Mouse (Mus musculus) intestine, embryonic 16.5 days (tissue): ENCODE results near the gene Abca5. TPM values are rescaled to one million over a fixed set of nuclear protein-coding genes. Genes with fewer than 3 reads are reported as not detected.

Source experiments
- ATAC-seq: fragments of 200-750 bp; cut with Nextera tagmentation; 2 replicates; pipeline ENCODE4 v1.8.0; 2017; ENCODE audit warnings: moderate TSS enrichment, moderate library complexity
- H3K27ac ChIP-seq: fragments of 300-500 bp; sonication (generic); 2 replicates; pipeline ENCODE4 v1.5.1; 2014; ENCODE audit warnings: mild to moderate bottlenecking, low read length
- H3K27me3 ChIP-seq: fragments of 300-500 bp; sonication (generic); replicated peaks from 2 replicates; pipeline ENCODE4 v1.6.1; 2014; ENCODE audit warnings: low read length, control low read depth, mixed read lengths; ENCODE audit not compliant: control insufficient read depth, insufficient read depth
- H3K36me3 ChIP-seq: fragments of 300-500 bp; sonication (generic); 2 replicates; pipeline ENCODE4 v1.6.1; 2014; ENCODE audit warnings: low read length, control low read depth; ENCODE audit not compliant: control insufficient read depth, insufficient read depth
- H3K4me1 ChIP-seq: fragments of 300-500 bp; sonication (generic); 2 replicates; pipeline ENCODE4 v1.6.1; 2014; ENCODE audit warnings: low read length, control low read depth, mixed read lengths; ENCODE audit not compliant: control insufficient read depth, insufficient read depth
- H3K4me2 ChIP-seq: fragments of 300-500 bp; sonication (generic); 2 replicates; pipeline ENCODE4 v1.6.1; 2014; ENCODE audit warnings: low read depth, low read length, control low read depth
- H3K4me3 ChIP-seq: fragments of 300-500 bp; sonication (generic); 2 replicates; pipeline ENCODE4 v1.5.1; 2014; ENCODE audit warnings: mild to moderate bottlenecking, low read length
- H3K9ac ChIP-seq: fragments of 300-500 bp; sonication (generic); 2 replicates; pipeline ENCODE4 v1.6.1; 2014; ENCODE audit warnings: low read depth, low read length
- H3K9me3 ChIP-seq: fragments of 300-500 bp; sonication (generic); 2 replicates; pipeline ENCODE4 v1.6.1; 2016; ENCODE audit warnings: low read length, control low read depth; ENCODE audit not compliant: control insufficient read depth
- WGBS: fragments of 180-500 bp; shearing (Covaris S2); extraction: QIAGEN DNeasy Blood & Tissue Kit; methylation state at CpG from one replicate; pipeline ENCODE4 v1.1.7; 2014; 5-methylcytosine and 5-hydroxymethylcytosine counted together
- polyA plus RNA-seq: library from polyadenylated mRNA; unstranded; fragments of >200 nt; fragmentation: Nextera tagmentation; extraction: Ambion mirVana; gene quantifications from 2 replicates; pipeline ENCODE4 v1.2.1, GENCODE M21; 2015

Gene Abca5
- 1.9 and 2.7 TPM in 2 replicates for polyA plus RNA-seq

GRCm38 (mm10) chr11:110337289-110338245 is at the start of gene Abca5:
TSS of gene Abca5 (minus strand) at chr11:110337716.
- no peaks in the 10 kb centered on the region for H3K36me3 ChIP-seq
- H3K4me2 ChIP-seq = peak within 1 kb of the TSS; percentile 97
- ATAC-seq = peak; percentile 95
- WGBS = under 1% methylated on average over 92 of the region's 95 CpGs
- H3K27me3 ChIP-seq = peaks cover 2% of the 10 kb centered on the region; the same call in 1 of the 2 replicates
- peak within 1 kb of the TSS; percentile 80 for H3K9ac ChIP-seq
- 0 out of 2 replicates have a peak, but pooled peaks cover 5% of the 10 kb centered on the region for H3K4me1 ChIP-seq
- no peaks in the 10 kb centered on the region for H3K9me3 ChIP-seq
- peak within 1 kb of the TSS; percentile 82 for H3K4me3 ChIP-seq
- H3K27ac ChIP-seq = no peak within 1 kb of the TSS

- WGBS = 85% methylated on average over 2 of the region's 2 CpGs
- Histone ChIP-seq H3K9me3 (no peaks in the 10 kb centered on the region), H3K27ac (no peak overlapping the region), H3K4me1 (0 out of 2 replicates have a peak, but pooled peaks cover 3% of the 10 kb centered on the region), H3K9ac (no peak overlapping the region), H3K36me3 (no peaks in the 10 kb centered on the region), H3K4me2 (no peak overlapping the region), H3K27me3 (no peaks in the 10 kb centered on the region), H3K4me3 (no peak overlapping the region)
- ATAC-seq = no peak
Measured at GRCm38 (mm10) chr11:110385487-110385886, 48.0 kb upstream of the Abca5 start.

GRCm38 (mm10) chr11:110380310-110380668 is 42.8 kb upstream of the Abca5 start:
- Histone ChIP-seq H3K27me3 (no peaks in the 10 kb centered on the region), H3K27ac (peak overlapping the region; percentile 94), H3K9me3 (no peaks in the 10 kb centered on the region; the same call in 1 of the 2 replicates), H3K36me3 (no peaks in the 10 kb centered on the region), H3K9ac (peak overlapping the region; percentile 64; the same call in 1 of the 2 replicates), H3K4me1 (peaks cover 9% of the 10 kb centered on the region; the same call in 1 of the 2 replicates), H3K4me2 (peak overlapping the region; percentile 74), H3K4me3 (peak overlapping the region; percentile 45)
- 13% methylated on average over 15 of the region's 15 CpGs for WGBS
- ATAC-seq = peak; percentile 49

GRCm38 (mm10) chr11:110379661-110380309 is 42.3 kb upstream of the Abca5 start:
- H3K36me3 ChIP-seq = no peaks in the 10 kb centered on the region
- H3K4me3 ChIP-seq = peak overlapping the region; percentile 45
- peak overlapping the region; percentile 94 for H3K27ac ChIP-seq
- H3K4me2 ChIP-seq = peak overlapping the region; percentile 74
- ATAC-seq = peak; percentile 99
- H3K4me1 ChIP-seq = peaks cover 9% of the 10 kb centered on the region; the same call in 1 of the 2 replicates
- H3K27me3 ChIP-seq = no peaks in the 10 kb centered on the region
- no peaks in the 10 kb centered on the region; the same call in 1 of the 2 replicates for H3K9me3 ChIP-seq
- 4% methylated on average over 20 of the region's 20 CpGs for WGBS
- H3K9ac ChIP-seq = peak overlapping the region; percentile 64

DNA sequence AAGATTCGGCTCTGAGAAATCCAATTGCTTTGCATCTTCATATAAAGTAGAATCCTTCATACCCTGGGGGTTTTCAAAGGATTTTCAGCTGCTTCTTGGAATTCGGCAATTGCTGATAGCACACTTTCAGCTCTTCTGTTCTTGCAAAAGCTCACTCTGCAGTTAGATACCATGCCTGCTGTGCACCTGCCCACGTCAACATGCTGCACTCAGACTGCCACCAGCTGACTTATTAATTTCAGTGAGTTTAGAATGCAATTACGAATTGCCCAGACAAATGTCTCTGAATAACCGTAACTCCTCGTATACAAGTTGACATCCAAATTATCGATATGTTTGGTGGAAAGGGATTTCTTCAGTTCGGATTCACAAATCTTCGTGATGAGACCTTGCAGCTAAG is 36.5 kb upstream of the Abca5 start:
- ATAC-seq = no peak
- Histone ChIP-seq H3K4me1 (no peaks in the 10 kb centered on the region; the same call in 1 of the 2 replicates), H3K27me3 (no peaks in the 10 kb centered on the region), H3K4me3 (no peak overlapping the region), H3K9ac (no peak overlapping the region), H3K4me2 (no peak overlapping the region), H3K27ac (no peak overlapping the region), H3K36me3 (no peaks in the 10 kb centered on the region), H3K9me3 (no peaks in the 10 kb centered on the region; the same call in 1 of the 2 replicates)
- WGBS = 86% methylated on average over 9 of the region's 9 CpGs

- Histone ChIP-seq H3K36me3 (no peaks in the 10 kb centered on the region), H3K9me3 (no peaks in the 10 kb centered on the region), H3K4me2 (no peak overlapping the region), H3K9ac (no peak overlapping the region), H3K27me3 (no peaks in the 10 kb centered on the region), H3K4me3 (no peak overlapping the region), H3K4me1 (no peaks in the 10 kb centered on the region), H3K27ac (no peak overlapping the region)
- ATAC-seq = no peak
- 78% methylated on average over 15 of the region's 15 CpGs for WGBS
Measured at GRCm38 (mm10) chr11:110372266-110372954, 34.9 kb upstream of the Abca5 start.

DNA sequence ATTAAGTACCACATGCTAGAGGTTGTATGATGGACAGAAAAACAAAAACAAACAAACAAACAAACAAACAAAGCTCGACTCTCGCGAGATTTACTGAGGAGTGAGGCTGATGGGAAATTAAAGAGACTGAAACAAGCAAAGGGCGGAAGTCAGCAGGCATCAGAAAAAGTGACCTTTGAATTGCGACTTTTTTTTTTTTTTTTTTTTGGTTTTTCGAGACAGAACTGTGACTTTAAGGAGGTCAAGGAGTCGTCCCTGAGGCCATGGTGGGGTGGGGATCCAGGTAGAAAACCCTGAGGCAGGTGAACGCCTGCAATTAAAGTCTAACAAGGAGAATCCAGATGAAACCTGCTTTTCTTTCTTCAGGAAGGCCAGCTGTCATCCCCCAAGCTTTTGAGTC is 34.3 kb upstream of the Abca5 start:
- 57% methylated on average over 8 of the region's 8 CpGs for WGBS
- H3K4me3 ChIP-seq = no peak overlapping the region
- ATAC-seq = no peak

DNA sequence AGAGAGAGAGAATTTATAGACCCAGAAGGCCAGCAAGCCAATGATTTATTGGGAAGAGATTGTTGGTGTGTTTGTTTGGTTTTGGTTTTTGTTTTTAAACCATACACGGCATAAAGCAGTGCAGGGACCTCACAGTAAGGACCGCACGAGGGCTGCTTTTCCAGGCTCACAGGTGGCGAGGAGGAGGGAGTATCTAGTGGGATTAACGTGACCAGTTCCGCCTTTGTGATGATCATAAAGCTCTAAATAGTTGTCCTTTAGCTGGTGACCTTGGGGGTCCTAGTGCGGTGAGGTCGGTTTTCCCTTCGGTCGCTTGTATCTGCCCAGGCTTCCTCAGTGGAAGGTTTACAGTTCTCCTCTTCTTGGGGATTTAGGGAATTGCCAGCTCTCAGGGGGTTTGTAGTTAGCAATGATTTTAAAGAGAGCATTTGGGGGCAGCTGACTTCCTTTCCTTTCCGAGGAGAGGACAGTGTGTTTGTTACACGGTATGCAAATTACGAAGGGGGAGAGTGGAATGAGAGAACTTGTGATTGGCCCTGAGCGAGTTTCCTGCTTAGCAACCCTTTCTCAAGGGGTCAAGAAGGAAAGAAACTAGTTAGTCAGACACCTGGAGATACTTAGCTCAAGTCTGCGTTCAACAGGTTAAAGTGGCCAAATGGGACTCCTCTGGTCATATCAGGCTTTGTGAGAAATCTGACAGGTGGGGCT is 31.9 kb upstream of the Abca5 start:
- no peaks in the 10 kb centered on the region for H3K36me3 ChIP-seq
- no peak overlapping the region for H3K9ac ChIP-seq
- no peaks in the 10 kb centered on the region for H3K4me1 ChIP-seq
- no peaks in the 10 kb centered on the region for H3K27me3 ChIP-seq
- H3K4me2 ChIP-seq = peak overlapping the region; percentile 39
- H3K27ac ChIP-seq = no peak overlapping the region
- WGBS = 21% methylated on average over 15 of the region's 15 CpGs
- H3K4me3 ChIP-seq = peak overlapping the region; percentile 20
- peak; percentile 75 for ATAC-seq
- H3K9me3 ChIP-seq = no peaks in the 10 kb centered on the region

More for the DNA sequence above, 34.3 kb upstream of the Abca5 start:
- Histone ChIP-seq H3K27ac (no peak overlapping the region), H3K9me3 (no peaks in the 10 kb centered on the region), H3K4me2 (no peak overlapping the region), H3K36me3 (no peaks in the 10 kb centered on the region), H3K27me3 (no peaks in the 10 kb centered on the region), H3K9ac (no peak overlapping the region), H3K4me1 (no peaks in the 10 kb centered on the region)
